Mouse (Mus musculus) midbrain, embryonic 15.5 days (tissue): ENCODE results near the gene Tgfbr3l. TPM values are rescaled to one million over a fixed set of nuclear protein-coding genes. Genes with fewer than 3 reads are reported as not detected.
"Not testable (repeated sequence)": the region's sequence is repeated elsewhere in the genome, so short reads cannot be mapped to it uniquely, and the experiment has no call there.

ENCODE experiments used
- ATAC-seq: fragments of 200-750 bp; cut with Nextera tagmentation; replicated peaks from 2 replicates; pipeline ENCODE4 v1.8.0; 2017; ENCODE audit warnings: moderate TSS enrichment
- H3K27ac ChIP-seq: fragments of 300-500 bp; sonication (generic); 2 replicates; pipeline ENCODE4 v1.5.1; 2015; ENCODE audit warnings: mild to moderate bottlenecking, inconsistent platforms
- H3K27me3 ChIP-seq: fragments of 300-500 bp; sonication (generic); replicated peaks from 2 replicates; pipeline ENCODE4 v1.6.1; 2015; ENCODE audit warnings: inconsistent platforms
- H3K36me3 ChIP-seq: fragments of 300-500 bp; sonication (generic); replicated peaks from 2 replicates; pipeline ENCODE4 v1.6.1; 2015; ENCODE audit warnings: inconsistent platforms
- H3K4me1 ChIP-seq: fragments of 300-500 bp; sonication (generic); 2 replicates; pipeline ENCODE4 v1.6.1; 2015; ENCODE audit warnings: inconsistent platforms
- H3K4me2 ChIP-seq: fragments of 300-500 bp; sonication (generic); 2 replicates; pipeline ENCODE4 v1.6.1; 2015; ENCODE audit warnings: inconsistent platforms, mild to moderate bottlenecking, moderate library complexity
- H3K4me3 ChIP-seq: fragments of 300-500 bp; sonication (generic); 2 replicates; pipeline ENCODE4 v1.5.1; 2015; ENCODE audit warnings: mild to moderate bottlenecking, inconsistent platforms
- H3K9ac ChIP-seq: fragments of 300-500 bp; sonication (generic); 2 replicates; pipeline ENCODE4 v1.6.1; 2015; ENCODE audit warnings: mild to moderate bottlenecking, inconsistent platforms
- H3K9me3 ChIP-seq: fragments of 300-500 bp; sonication (generic); 2 replicates; pipeline ENCODE4 v1.6.1; 2016; ENCODE audit warnings: inconsistent platforms
- WGBS: fragments of 180-500 bp; shearing (Covaris S2); methylation state at CpG from one replicate; pipeline ENCODE4 v1.1.7; 2015; ENCODE audit warnings: mixed read lengths; 5-methylcytosine and 5-hydroxymethylcytosine counted together
- polyA plus RNA-seq: library from polyadenylated mRNA; unstranded; fragments of >200 nt; fragmentation: Nextera tagmentation; extraction: Ambion mirVana; gene quantifications from 2 replicates; pipeline ENCODE4 v1.2.1, GENCODE M21; 2015

The Tgfbr3l gene
- polyA plus RNA-seq, 1 experiment from 2014 or later: 6.6 TPM

- peak overlapping the region; percentile 90 for H3K27ac ChIP-seq
- H3K9ac ChIP-seq: peak overlapping the region; percentile 63
- H3K36me3 ChIP-seq: peaks cover 18% of the 10 kb centered on the region
- WGBS: 13% methylated on average over 19 of the region's 19 CpGs
- H3K27me3 ChIP-seq: no peaks in the 10 kb centered on the region
- H3K4me2 ChIP-seq: peak overlapping the region; percentile 82
- peaks cover 38% of the 10 kb centered on the region for H3K4me1 ChIP-seq
- H3K9me3 ChIP-seq: no peaks in the 10 kb centered on the region
- peak; percentile 1; the same call in 1 of the 2 replicates for ATAC-seq
- peak overlapping the region; percentile 75 for H3K4me3 ChIP-seq
Observed at GRCm38 (mm10) chr8:4239193-4239890, 8.7 kb upstream of the Tgfbr3l start.

- no peaks in the 10 kb centered on the region for H3K9me3 ChIP-seq
- H3K9ac ChIP-seq: no peak overlapping the region
- ATAC-seq: no peak
- peaks cover 22% of the 10 kb centered on the region for H3K4me1 ChIP-seq
- no peaks in the 10 kb centered on the region; the same call in 1 of the 2 replicates for H3K27me3 ChIP-seq
- peaks cover 43% of the 10 kb centered on the region for H3K36me3 ChIP-seq
- no peak overlapping the region for H3K4me3 ChIP-seq
- no peak overlapping the region for H3K4me2 ChIP-seq
- H3K27ac ChIP-seq: no peak overlapping the region
- WGBS: 94% methylated on average over 5 of the region's 5 CpGs
Observed at GRCm38 (mm10) chr8:4245061-4245460, 3.0 kb upstream of the Tgfbr3l start.

- Histone ChIP-seq H3K4me3 (no peak overlapping the region), H3K4me1 (peaks cover 15% of the 10 kb centered on the region), H3K4me2 (no peak overlapping the region), H3K27ac (no peak overlapping the region), H3K9me3 (no peaks in the 10 kb centered on the region), H3K27me3 (no peaks in the 10 kb centered on the region; the same call in 1 of the 2 replicates), H3K9ac (no peak overlapping the region), H3K36me3 (peaks cover 43% of the 10 kb centered on the region)
- whole genome bisulfite sequencing: 89% methylated on average over 13 of the region's 13 CpGs
- no peak for ATAC-seq
Observed at GRCm38 (mm10) chr8:4245737-4246136, 2.3 kb upstream of the Tgfbr3l start.

GRCm38 (mm10) chr8:4247241-4247640, 773 bp upstream of the Tgfbr3l start:
- no peak overlapping the region for H3K9ac ChIP-seq

GRCm38 (mm10) chr8:4249213-4249612, 1.2 kb downstream of the Tgfbr3l start:
- Histone ChIP-seq H3K36me3 (peaks cover 27% of the 10 kb centered on the region), H3K9me3 (no peaks in the 10 kb centered on the region), H3K27me3 (no peaks in the 10 kb centered on the region; the same call in 1 of the 2 replicates), H3K27ac (no peak overlapping the region), H3K9ac (no peak overlapping the region; the same call in 1 of the 2 replicates), H3K4me1 (peaks cover 17% of the 10 kb centered on the region), H3K4me3 (no peak overlapping the region), H3K4me2 (0 out of 2 replicates have a peak overlapping the region, but pooled peaks have one; percentile 3)
- 22% methylated on average over 29 of the region's 29 CpGs for WGBS
- ATAC-seq: no peak

More at GRCm38 (mm10) chr8:4247241-4247640, 773 bp upstream of the Tgfbr3l start:
- Histone ChIP-seq H3K4me1 (peaks cover 5% of the 10 kb centered on the region), H3K4me2 (no peak overlapping the region), H3K27me3 (no peaks in the 10 kb centered on the region; the same call in 1 of the 2 replicates), H3K4me3 (no peak overlapping the region), H3K9me3 (no peaks in the 10 kb centered on the region), H3K27ac (no peak overlapping the region), H3K36me3 (peaks cover 43% of the 10 kb centered on the region)
- ATAC-seq: no peak
- 92% methylated on average over 8 of the region's 8 CpGs for WGBS

GRCm38 (mm10) chr8:4250306-4250970, 2.4 kb downstream of the Tgfbr3l start:
- H3K4me3 ChIP-seq: no peak overlapping the region
- H3K4me2 ChIP-seq: no peak overlapping the region
- H3K9me3 ChIP-seq: no peaks in the 10 kb centered on the region
- peaks cover 26% of the 10 kb centered on the region; the same call in 1 of the 2 replicates for H3K36me3 ChIP-seq
- H3K27ac ChIP-seq: no peak overlapping the region
- no peak overlapping the region for H3K9ac ChIP-seq
- 30% methylated on average over 26 of the region's 26 CpGs for WGBS
- peaks cover 27% of the 10 kb centered on the region for H3K4me1 ChIP-seq
- no peak for ATAC-seq
- no peaks in the 10 kb centered on the region; the same call in 1 of the 2 replicates for H3K27me3 ChIP-seq

GRCm38 (mm10) chr8:4252116-4252760, 4.2 kb downstream of the Tgfbr3l start:
- Histone ChIP-seq H3K27me3 (no peaks in the 10 kb centered on the region; the same call in 1 of the 2 replicates), H3K27ac (peak overlapping the region; percentile 91), H3K4me2 (peak overlapping the region; percentile 86), H3K36me3 (peaks cover 28% of the 10 kb centered on the region), H3K4me1 (peaks cover 40% of the 10 kb centered on the region), H3K9ac (peak overlapping the region; percentile 88), H3K4me3 (peak overlapping the region; percentile 71), H3K9me3 (no peaks in the 10 kb centered on the region)
- WGBS: 45% methylated on average over 8 of the region's 8 CpGs
- no peak; the same call in 1 of the 2 replicates for ATAC-seq

- no peaks in the 10 kb centered on the region for H3K9me3 ChIP-seq
- H3K4me3 ChIP-seq: peak within 1 kb of the TSS; percentile 71
- H3K4me1 ChIP-seq: peaks cover 49% of the 10 kb centered on the region
- peak within 1 kb of the TSS; percentile 88 for H3K9ac ChIP-seq
- H3K27me3 ChIP-seq: no peaks in the 10 kb centered on the region; the same call in 1 of the 2 replicates
- H3K27ac ChIP-seq: peak within 1 kb of the TSS; percentile 91
- WGBS: 0% methylated on average over 66 of the region's 69 CpGs
- ATAC-seq: peak; percentile 92
- H3K36me3 ChIP-seq: peaks cover 24% of the 10 kb centered on the region
- peak within 1 kb of the TSS; percentile 86 for H3K4me2 ChIP-seq
Observed at GRCm38 (mm10) chr8:4252934-4253841, 5.2 kb downstream of the Tgfbr3l start, which contains the start of gene Snapc2. TSS of gene Snapc2 (plus strand) at chr8:4253080.

- Histone ChIP-seq H3K27ac (peak overlapping the region; percentile 91), H3K27me3 (no peaks in the 10 kb centered on the region), H3K9ac (peak overlapping the region; percentile 88; the same call in 1 of the 2 replicates), H3K9me3 (no peaks in the 10 kb centered on the region), H3K4me2 (peak overlapping the region; percentile 86), H3K4me3 (peak overlapping the region; percentile 71), H3K4me1 (peaks cover 48% of the 10 kb centered on the region), H3K36me3 (peaks cover 23% of the 10 kb centered on the region)
- 56% methylated on average over 6 of the region's 6 CpGs for WGBS
- no peak for ATAC-seq
Observed at GRCm38 (mm10) chr8:4254001-4254400, 6.0 kb downstream of the Tgfbr3l start.

- not testable (repeated sequence) for H3K27me3 ChIP-seq, H3K4me2 ChIP-seq, H3K9me3 ChIP-seq, H3K27ac ChIP-seq, H3K9ac ChIP-seq, H3K4me3 ChIP-seq, ATAC-seq
- 93% methylated on average over 7 of the region's 7 CpGs for WGBS
- peaks cover 55% of the 10 kb centered on the region for H3K4me1 ChIP-seq
- peaks cover 23% of the 10 kb centered on the region for H3K36me3 ChIP-seq
Observed at GRCm38 (mm10) chr8:4255471-4255870, 7.5 kb downstream of the Tgfbr3l start.

GRCm38 (mm10) chr8:4256911-4257310, 8.9 kb downstream of the Tgfbr3l start:
- Histone ChIP-seq H3K4me1 (peaks cover 55% of the 10 kb centered on the region), H3K27ac (peak overlapping the region; percentile 94), H3K4me3 (peak overlapping the region; percentile 72), H3K36me3 (peaks cover 27% of the 10 kb centered on the region), H3K9ac (peak overlapping the region; percentile 83; the same call in 1 of the 2 replicates), H3K9me3 (no peaks in the 10 kb centered on the region), H3K4me2 (peak overlapping the region; percentile 58), H3K27me3 (no peaks in the 10 kb centered on the region)
- no peak for ATAC-seq
- 56% methylated on average over 4 of the region's 4 CpGs for WGBS
